Mouse (Mus musculus) 3134 (cell line): ENCODE results near the gene Fam189a2.

Experiments
- DNase-seq: peaks from one replicate; pipeline ENCODE4 v3.0.0-alpha.2; 2011; ENCODE audit warnings: low spot score; ENCODE audit not compliant: insufficient read length; ENCODE audit errors: extremely low read depth

The Fam189a2 gene

DNA sequence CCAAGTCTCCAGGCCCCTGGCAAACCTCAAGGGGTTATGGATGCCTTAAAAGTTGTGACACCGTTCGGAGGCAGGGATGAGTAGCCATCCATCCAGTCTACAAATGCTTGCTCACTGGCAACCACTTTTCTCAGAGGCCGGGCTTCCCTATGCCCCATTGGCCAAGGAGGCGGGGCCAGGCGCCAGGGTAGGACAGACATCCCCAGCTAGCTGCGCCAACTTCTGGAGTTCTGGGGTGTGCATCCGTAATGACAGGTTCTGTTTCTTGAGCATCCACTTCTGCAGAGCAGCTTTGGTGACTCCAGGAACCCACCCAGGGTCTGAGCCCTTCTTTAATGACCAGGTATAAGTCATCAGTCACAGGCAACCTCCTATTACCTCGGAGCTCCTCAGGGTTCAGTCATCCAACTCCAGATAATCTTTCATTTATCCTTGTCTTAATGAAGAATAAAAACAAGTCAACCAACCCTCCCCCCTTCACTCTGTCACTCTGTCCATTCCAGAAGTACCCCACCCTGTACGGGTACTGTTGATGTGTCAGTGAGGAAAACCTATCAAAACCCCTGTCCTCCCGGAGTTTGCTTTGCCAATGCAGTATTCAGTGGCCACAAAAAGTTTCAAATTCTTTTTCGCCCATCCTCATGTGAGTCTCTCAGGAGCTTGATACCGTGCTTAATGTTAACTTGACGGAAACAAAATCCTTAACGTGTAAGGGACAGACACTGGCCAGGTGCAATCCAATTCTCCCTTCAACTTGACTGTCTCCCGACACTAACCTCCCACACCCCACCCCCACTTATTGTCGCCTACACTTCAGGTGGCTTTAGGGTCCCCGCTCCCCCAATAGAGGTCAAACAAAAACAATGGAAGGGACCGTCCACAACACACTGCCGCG is 956 bp downstream of the Fam189a2 start:
- no peak for DNase-seq

DNA sequence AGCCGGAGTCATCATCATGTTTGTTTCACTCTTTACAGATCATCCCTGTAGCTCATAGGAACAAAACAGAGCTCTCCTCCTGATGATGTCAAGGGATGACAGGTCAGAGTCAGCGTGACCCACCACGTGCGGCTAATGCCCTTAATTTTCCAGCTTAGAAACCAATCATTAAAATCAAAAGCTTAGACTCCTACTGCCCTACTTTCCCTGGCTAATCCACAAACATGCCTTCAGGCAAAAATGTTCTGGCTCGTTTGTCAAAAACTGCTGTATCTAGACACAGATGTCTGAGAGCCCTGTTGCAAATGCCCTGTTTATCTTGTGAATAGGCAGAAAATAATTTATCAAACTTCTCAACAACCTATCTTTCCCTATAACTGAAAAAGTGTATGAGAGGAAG is 4.9 kb downstream of the Fam189a2 start:
- no peak for DNase-seq

- DNase-seq = no peak
These were observed 6.2 kb downstream of the Fam189a2 start for GRCm38 (mm10) chr19:24024667-24025066.

DNA sequence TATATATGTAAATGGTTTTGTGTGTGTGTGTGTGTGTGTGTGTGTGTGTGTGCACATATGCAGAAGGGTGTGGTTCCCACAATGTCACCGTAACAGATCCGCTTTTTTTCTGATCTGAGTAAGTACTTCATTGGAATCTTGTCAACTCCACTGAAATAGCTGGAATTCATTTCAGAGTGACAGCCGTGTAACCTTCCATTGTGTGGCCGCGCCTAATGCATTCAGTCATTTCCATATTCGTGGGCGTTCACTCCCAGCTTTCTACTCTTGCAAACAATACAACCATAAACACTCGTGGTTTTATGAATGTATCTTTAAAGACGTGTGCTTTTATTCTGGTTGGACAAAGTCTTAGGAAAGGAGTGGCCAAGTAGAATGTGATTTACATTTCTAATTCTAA is 6.7 kb downstream of the Fam189a2 start:
- no peak for DNase-seq

DNA sequence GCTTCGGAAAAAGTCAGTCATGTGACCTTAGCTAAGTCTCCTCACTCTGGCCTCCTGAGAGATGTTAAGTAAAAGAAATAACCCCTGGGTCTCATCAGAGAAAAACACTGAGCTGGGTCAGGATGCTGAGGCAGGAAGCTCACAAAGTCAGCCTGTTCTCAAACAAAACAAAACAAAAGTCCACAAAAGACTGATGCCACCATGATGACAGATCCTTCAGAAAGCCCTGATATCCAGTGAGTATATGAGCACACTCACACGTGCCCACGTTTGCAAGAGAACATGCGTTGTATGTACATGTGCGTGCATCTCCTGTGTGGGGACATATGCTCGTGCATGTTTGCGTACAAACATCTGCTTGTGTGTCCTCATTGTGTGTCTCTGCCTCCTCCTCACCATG is 7.5 kb downstream of the Fam189a2 start:
- no peak for DNase-seq

DNA sequence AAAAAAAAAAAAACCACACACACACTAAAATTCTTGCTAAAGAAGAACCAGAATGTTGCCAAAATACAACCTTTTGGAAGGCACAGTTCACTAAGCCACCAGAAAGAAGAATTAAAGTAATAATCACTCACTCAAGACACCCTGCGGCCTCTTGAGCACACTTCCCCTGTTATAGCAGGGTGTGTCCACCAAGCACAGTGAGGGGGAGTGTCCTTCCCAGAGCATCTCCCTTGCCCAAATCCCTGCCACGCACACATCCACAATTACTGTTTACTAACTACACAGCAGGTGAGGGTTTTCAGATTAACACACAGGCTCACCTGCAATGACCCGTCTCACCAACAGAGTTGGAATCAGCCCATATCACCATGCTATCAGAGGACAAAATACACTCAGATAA is 8.0 kb downstream of the Fam189a2 start:
- DNase-seq = no peak

DNA sequence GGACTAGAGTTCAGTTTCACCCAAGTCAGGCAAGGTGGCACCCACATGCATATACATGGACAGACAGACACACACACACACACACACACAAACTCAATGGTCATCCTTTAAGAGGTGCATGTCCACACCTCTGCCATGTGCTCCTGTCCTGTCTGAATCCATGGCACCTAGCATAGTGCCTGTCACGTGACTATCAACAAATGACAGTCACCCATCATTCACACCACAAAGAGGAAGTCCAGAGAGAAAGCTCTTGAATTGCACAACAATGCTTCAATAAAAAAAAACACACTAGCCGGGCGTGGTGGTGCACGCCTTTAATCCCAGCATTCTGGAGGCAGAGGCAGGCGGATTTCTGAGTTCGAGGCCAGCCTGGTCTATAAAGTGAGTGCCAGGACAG is 8.5 kb downstream of the Fam189a2 start:
- no peak for DNase-seq

- DNase-seq = no peak
These were observed 10.1 kb downstream of the Fam189a2 start for GRCm38 (mm10) chr19:24020736-24021135.

- DNase-seq = no peak
These were observed 11.2 kb downstream of the Fam189a2 start for GRCm38 (mm10) chr19:24019609-24020008.

DNA sequence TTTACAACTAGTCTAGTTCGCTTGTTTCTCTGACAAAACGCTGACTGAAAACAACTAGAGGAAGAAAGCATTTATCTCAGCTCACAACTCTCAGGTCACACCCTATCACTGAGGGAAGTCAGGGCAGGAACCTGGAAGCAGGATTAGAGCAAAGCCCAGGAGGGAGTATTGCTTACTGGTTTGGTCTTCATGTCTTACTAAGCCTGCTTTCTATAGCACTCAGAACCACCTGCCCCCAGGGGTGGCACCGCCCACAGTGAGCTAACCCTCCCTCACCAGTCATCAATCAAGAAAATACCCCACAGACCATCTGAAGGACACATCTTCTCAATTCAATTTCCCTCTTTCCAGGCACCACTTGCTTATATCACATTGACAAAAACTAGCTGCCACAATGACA is 12.4 kb downstream of the Fam189a2 start:
- no peak for DNase-seq

DNA sequence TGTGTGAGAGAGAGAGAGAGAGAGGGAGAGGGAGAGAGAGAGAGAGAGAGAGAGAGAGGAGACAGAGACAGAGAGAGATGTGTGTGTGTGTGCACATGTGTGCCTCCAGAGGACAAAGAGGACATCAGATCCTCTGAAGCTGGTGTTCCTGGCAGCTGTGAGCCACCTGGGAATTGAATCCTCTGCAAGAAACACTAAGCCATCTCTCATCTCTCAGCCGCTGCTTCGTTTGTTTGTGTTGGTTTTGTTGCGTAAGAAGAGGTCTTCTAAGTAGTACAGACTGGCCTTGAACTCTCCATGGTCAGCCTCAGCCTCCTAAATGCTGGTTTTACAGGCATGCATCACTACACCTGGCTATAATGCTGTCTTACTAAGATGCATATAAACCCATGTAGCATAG is 12.9 kb downstream of the Fam189a2 start:
- peak; percentile 9 for DNase-seq

- peak; percentile 40 for DNase-seq
These were observed 13.4 kb downstream of the Fam189a2 start for GRCm38 (mm10) chr19:24017427-24017826.

- peak; percentile 53 for DNase-seq
These were observed 14.0 kb downstream of the Fam189a2 start for GRCm38 (mm10) chr19:24016706-24017386.

- DNase-seq = no peak
These were observed 17.6 kb downstream of the Fam189a2 start for GRCm38 (mm10) chr19:24013241-24013640.

DNA sequence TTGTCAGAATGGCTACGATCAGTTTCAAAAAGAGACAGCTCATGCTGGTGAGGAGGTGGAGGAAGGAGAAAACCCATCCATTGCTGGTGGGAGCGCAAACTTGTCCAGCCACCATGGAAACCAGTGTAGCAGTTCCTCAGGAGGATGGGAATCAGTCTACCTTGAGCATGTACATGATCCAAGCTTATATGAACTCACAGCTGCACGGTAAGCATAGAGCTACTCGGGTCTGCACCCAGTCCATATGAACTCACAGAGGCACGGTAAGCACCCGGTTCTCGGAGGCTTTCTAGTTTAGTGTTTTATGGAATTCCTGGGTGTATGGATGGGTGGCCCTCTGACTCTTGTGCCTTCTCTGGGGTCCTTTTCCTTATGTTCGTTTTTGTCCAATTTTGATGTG is 18.3 kb downstream of the Fam189a2 start:
- DNase-seq = no peak

DNA sequence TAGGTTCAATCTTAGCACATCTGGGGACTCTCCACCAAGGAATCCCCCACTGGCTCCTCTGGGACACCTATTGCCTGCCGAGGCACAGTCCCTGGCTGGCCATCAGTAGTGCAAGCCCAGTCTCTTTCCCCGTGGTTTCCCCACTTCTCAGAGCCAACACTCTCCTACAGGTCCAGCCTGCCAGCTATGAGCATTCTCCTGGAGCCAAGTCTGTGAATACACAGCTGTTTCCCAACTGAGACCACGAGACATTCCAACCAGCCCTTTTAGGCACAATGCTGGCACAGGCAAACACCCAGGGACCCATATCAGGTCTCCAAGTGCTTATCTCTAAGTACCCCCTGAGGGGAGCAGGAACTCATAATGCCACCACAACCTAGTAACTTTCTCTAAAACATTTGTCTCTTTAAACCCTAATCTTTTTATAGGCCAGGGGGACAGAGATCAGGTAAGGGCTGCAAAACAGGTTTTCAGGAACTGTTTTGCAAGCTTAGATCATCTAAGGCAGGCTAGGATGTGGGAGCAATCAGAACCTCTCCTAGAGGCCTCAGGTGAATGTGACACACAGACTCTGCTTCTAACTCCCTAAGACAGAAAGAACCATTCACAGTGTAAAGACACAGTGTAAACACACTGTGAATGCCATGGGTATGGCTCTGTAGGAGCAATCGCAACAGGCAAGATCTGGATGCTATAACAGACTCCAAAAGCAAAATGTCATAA is 23.0 kb downstream of the Fam189a2 start:
- DNase-seq = no peak

- DNase-seq = no peak
These were observed 23.7 kb downstream of the Fam189a2 start for GRCm38 (mm10) chr19:24007002-24007637.

DNA sequence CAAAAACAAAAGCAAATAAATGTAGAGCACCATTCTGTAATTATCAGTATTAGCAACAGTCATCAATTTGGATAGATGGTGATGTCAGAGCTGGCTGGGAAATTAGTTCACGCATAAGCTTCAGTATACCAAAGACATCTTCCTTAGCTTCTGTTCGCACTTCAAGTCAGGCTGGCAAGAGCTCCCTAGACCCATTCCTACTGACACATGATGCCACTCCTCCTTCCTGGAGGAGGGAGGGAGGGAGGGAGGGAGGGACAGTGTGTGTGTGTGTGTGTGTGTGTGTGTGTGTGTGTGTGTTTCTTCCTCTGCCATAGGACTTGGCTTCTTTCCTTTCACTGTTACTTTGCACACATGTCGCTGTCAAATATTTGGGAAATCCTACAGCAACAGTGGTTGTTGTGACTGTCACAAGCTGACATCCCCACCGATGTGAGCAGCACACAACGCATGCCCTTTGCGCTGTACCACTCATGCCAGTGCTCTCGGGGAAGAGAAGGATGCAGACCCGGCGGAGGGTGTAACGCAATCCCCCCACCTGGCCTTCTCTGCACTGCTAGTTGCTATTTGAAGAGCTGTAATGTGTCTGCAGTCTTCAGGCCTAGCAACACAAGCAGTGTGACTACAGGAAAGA is 34.9 kb downstream of the Fam189a2 start:
- no peak for DNase-seq

DNA sequence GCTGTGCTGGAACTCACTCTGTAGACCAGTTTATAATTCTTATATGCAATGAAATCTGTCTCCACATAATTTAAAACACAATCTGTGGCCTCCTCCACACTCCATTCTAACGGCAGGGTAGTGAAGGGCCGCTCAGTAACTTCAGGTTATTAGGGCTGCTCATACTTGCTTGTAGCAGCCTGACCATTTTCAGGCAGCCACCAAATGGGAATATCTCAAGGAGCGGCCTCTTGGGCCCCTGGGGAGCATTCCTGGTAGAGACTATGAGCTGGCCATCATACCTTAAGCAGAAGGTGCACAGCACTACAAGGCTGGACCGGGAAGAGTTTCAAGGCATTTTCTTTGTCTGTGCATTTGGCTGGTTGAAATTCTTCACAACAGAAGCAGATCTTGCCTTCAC is 42.7 kb downstream of the Fam189a2 start:
- no peak for DNase-seq

DNA sequence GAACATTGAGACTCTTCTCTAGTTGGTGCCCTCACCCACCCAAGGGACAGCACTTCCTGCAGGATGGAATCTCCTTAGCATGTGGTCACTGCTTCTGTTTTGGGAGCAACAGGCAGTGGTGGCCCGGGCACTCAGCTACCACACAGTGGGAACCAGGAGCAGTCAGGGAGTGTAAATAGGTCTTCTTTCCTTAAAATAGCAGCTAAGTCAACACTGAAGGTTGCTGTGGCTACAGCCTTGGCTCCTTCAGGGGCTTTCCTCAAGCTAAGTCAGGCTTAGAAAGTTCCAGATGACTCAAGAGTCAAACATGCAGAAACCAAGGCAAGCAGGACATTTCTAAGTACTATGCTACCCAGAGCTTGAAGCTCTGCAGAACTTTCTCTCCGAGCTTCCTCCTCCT is 43.5 kb downstream of the Fam189a2 start:
- DNase-seq = peak; percentile 16
